Mouse (Mus musculus): ENCODE data around the gene Cd160.

GRCm38 (mm10) chr3:96769971-96770370 lies 59.2 kb downstream of the Cd160 start:
- TF ChIP-seq USF1 (IDR thresholded peaks at IDR 0.05; ENCODE audit: low read depth, low read length) (no peak), POLR2A (IDR thresholded peaks at IDR 0.05; ENCODE audit: low read depth, low read length) (no peak), ELF1 (IDR thresholded peaks at IDR 0.05; ENCODE audit: low read depth, low read length) (no peak), IRF4 (IDR thresholded peaks at IDR 0.05; ENCODE audit: low read depth, low read length) (no peak), SMC3 (IDR thresholded peaks at IDR 0.05; ENCODE audit: low read depth, low read length) (no peak), CTCF (conservative IDR thresholded peaks at IDR 0.05 in 1 of 2, IDR thresholded peaks at IDR 0.05 in 1 of 2; ENCODE audit: low read depth in 2 of 2, low read length in 2 of 2) (no peak), MAZ (IDR thresholded peaks at IDR 0.05; ENCODE audit: low read depth, low read length) (no peak), HCFC1 (IDR thresholded peaks at IDR 0.05; ENCODE audit: low read depth, low read length) (no peak), KAT2A (IDR thresholded peaks at IDR 0.05; ENCODE audit: insufficient replicate concordance, low read length) (no peak), SIN3A (IDR thresholded peaks at IDR 0.05; ENCODE audit: low read length) (no peak), PAX5 (IDR thresholded peaks at IDR 0.05; ENCODE audit: low read length) (no peak), ETS1 (conservative IDR thresholded peaks at IDR 0.05; ENCODE audit: low read depth, low read length) (no peak), EP300 (IDR thresholded peaks at IDR 0.05; ENCODE audit: low read length) (no peak)

Data from CH12.LX (cell line).